Mouse (Mus musculus) gastrocnemius, postnatal 25 days (tissue): ENCODE data around the gene Gm6904. TPM values are rescaled to one million over a fixed set of nuclear protein-coding genes. Genes with fewer than 3 reads are reported as not detected.
A peak's percentile ranks its signal among the peaks of the same experiment; 100 is the strongest.
"Not testable (repeated sequence)": the region's sequence is repeated elsewhere in the genome, so short reads cannot be mapped to it uniquely, and the experiment has no call there.

ENCODE experiments used
- DNase-seq: peaks from one replicate; pipeline ENCODE4 v3.0.0; 2022
- long read RNA-seq, 2 experiments: library from polyadenylated mRNA; stranded (forward); transcript quantifications; one replicate each; pipeline ENCODE4 v2.0.0; 2021
- total RNA-seq, 2 experiments: library from RNA; stranded (reverse); gene quantifications; 1 replicate in 1 of 2; 2 replicates in 1 of 2; pipeline ENCODE4 v1.2.3; 2021

Gm6904 gene
- not detected for total RNA-seq
- long read RNA-seq, experiment 1 = 0 reads
- long read RNA-seq, experiment 2 = 0 reads

- no peak for DNase-seq
These were observed at the start of gene Gm6904 for GRCm38 (mm10) chr14:59260056-59260455. TSS of gene Gm6904 (minus strand) at chr14:59260216.

GRCm38 (mm10) chr14:59297391-59297790 lies 37.4 kb upstream of the Gm6904 start, which contains the start of gene Phf11a:
TSS of gene Phf11a (minus strand) at chr14:59297522.
- DNase-seq = not testable (repeated sequence)

GRCm38 (mm10) chr14:59291769-59292168 lies 31.8 kb upstream of the Gm6904 start:
- not testable (repeated sequence) for DNase-seq

- DNase-seq = not testable (repeated sequence)
These were observed 14.9 kb upstream of the Gm6904 start for GRCm38 (mm10) chr14:59274961-59275360.

- not testable (repeated sequence) for DNase-seq
These were observed 4.2 kb downstream of the Gm6904 start for GRCm38 (mm10) chr14:59255861-59256260.

GRCm38 (mm10) chr14:59250350-59250749 lies 9.7 kb downstream of the Gm6904 start:
- DNase-seq = not testable (repeated sequence)

DNA sequence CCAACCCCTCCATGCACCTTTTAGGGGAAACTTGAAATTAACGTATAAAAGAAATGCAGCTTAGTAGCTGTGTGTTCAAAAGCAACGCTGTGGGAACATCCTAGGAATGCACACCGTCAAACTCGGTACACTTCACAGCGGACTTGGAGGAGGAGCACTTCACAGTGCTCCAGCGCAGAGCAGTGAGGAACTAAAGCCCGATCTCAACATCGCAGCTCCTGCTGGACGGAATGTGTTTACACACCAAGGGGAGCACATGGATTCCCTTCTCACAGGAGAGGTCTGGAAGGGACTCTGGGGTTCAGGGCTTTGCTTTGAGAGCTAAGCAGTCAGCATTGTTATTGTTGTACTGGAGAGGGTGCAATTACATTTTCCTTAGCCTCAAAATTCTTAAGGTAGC lies 26.4 kb downstream of the Gm6904 start:
- no peak for DNase-seq

DNA sequence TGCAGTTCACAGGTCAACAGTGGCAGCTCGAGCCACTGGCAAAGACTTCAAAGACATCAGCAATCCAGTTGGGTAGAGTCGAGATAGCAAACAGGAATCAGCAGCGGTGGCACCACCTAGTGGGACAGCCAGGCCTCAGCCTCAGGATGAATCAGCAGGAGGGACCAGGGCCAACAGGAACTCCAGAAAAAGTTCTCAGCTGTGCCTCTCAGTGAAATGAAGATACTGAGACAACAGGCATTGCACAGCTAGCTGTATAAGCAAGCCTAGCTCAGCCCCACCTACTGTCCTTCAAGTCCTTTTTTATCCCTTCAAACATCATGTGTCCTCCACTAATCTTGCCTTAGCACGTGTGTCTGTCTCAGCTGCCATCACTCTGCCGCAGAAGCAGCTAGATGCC lies 28.0 kb downstream of the Gm6904 start:
- DNase-seq = no peak

DNA sequence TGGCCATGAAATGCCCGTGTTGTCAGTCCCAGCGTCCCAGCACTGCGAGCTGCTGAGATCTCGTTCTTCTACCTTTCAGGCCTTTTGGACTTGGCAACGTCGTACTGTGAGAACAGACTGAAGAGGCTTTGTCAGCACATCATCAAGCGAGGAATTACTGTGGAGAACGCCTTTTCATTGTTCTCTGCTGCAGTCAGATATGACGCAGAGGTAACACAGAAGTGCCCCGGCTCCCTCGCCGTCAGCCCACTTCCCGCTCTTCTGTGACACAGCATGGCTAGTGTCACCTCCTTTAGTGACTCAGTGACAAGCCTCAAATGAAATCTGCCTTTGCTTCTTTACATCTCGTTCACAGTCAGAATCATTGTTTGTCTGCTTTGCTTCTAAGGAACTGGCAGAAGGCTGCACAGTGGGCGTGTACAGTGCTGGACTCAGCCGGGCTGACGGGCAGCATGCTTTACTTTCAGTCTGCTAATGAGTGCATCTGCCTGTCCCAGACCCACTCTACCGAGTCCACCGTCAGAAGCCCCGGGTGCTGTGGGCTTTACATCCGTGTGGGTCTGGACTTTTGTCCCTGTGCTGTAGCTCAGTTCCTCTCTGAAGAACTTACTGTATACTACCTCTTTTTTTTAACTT lies 29.6 kb downstream of the Gm6904 start:
- DNase-seq = no peak

DNA sequence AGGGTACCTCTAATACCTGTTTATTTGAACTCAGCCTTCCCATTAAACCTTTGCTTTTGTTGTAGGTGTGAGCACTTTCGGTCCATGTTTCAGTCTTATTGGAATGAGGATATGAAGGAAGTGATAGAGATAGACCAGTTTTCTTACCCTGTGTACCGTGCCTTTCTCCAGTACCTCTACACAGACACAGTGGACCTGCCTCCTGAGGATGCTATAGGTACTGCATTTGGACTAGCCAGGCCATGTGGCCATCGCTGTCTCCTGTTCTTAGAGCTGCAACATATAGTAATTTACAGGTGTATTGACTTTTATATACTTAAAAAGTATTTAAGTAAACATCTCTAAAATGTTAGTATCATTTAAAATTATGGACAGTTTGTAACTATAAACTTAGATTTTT lies 30.2 kb downstream of the Gm6904 start:
- no peak for DNase-seq

DNA sequence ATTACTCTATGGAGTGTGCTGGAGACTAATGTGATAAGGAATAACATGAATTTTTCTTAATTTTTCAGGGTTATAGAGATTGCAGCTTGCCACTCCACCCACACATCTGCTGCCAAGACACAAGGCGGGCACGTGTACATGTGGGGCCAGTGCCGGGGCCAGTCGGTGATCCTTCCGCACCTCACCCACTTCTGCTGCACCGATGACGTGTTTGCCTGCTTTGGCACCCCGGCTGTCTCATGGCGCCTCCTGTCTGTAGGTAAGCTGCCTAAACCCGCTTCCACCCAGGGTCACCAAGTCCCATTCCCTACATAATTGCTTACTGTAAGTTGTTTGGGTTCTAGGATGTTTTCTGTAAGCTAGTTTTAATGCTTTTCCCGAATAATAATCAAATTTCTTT lies 33.8 kb downstream of the Gm6904 start:
- DNase-seq = no peak

DNA sequence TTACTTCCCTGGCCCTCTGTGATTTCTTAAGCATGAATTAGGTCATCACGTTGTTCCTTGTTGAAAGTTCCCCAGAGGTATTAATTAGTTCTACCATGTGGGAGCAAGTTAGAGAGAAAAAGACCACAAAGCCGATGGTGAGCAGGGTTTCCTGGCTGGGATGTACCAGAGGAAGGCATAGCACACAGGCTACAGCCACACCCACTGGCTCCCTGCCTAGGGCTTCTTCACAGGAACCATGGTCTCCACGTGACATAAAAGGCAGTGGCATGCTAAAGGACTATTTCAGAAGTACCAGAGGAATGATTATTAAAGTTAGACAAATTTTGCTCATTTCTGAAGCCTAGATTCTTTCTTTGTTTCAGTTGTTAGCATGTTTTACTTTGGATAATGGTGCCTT lies 40.8 kb downstream of the Gm6904 start:
- DNase-seq = no peak

GRCm38 (mm10) chr14:59209816-59210215 lies 50.2 kb downstream of the Gm6904 start:
- DNase-seq = no peak

GRCm38 (mm10) chr14:59209003-59209402 lies 51.0 kb downstream of the Gm6904 start:
- DNase-seq = no peak

GRCm38 (mm10) chr14:59205976-59206583 lies 53.9 kb downstream of the Gm6904 start:
- no peak for DNase-seq

GRCm38 (mm10) chr14:59205461-59205860 lies 54.6 kb downstream of the Gm6904 start:
- DNase-seq = no peak

- no peak for DNase-seq
These were observed 58.3 kb downstream of the Gm6904 start for GRCm38 (mm10) chr14:59201604-59202215.

DNA sequence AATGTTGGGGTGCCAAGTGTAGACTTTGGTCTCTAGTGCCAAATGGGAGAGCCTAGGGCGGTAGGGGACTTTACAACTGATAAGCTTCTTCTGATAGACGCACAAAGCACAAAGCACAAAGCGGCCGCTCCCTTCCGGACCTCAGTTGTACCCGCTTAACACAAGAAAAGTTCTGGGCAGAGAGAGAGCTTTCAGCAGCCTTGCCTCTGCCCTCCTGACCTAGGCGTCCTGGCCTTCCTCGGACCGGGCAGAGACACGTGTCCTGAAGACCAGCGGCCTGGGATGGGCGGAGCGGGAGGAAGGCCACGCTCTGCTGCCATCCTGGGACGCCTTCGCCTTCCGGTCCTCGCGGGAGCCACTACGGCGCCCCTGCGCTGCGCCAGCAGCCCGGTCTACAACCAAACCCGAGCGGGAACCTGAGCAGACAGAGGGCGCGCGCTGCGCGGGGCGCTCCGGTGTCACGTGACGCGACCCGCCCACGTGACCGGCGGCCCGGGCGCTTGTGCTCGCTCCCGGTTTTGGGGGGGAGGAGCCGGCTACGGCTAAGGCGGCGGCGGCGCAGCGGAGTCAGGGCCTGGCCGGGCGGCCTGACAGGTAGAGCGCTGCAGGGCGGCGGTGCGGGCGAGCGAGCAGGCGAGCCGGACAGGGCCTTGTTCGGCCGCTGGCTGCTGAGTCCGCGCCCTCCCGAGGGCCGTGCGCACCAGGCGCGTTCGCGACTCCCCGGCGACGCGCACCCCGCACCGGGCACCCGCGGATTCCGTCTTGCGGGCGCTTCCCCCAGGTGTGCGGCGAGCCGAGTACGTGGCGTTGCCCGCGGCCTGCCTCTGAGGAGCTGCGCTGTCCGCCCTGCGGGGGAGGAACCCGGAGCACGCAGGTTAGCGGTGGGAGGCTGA lies 59.1 kb downstream of the Gm6904 start, which contains the start of gene Rcbtb1:
Gene Rcbtb1, plus strand, starts transcription at position 499 of the 893 bp plus-strand sequence.
- peak; percentile 93 for DNase-seq
